Mouse (Mus musculus) MEL (cell line): ENCODE results near the gene Aff3. TPM values are rescaled to one million over a fixed set of nuclear protein-coding genes. Genes with fewer than 3 reads are reported as not detected.
A peak's percentile ranks its signal among the peaks of the same experiment; 100 is the strongest.

ENCODE experiments used
- DNase-seq: peaks from one replicate; pipeline ENCODE4 v3.0.0; 2011; ENCODE audit warnings: low read depth, low spot score
- H3K27ac ChIP-seq: 2 replicates; pipeline ENCODE4 v1.5.1; 2012; ENCODE audit warnings: low read depth, mild to moderate bottlenecking, control low read depth, low read length, moderate library complexity; ENCODE audit not compliant: control insufficient read depth
- H3K27me3 ChIP-seq, 2 experiments: fragments of 150-350 bp in 1 of 2; sonication (generic) in 1 of 2; 2 replicates each; pipeline ENCODE4 v1.6.1; 2012; ENCODE audit warnings: low read length in 2 of 2, mild to moderate bottlenecking in 2 of 2, improper control_type of control experiment in 1 of 2, moderate library complexity in 1 of 2; ENCODE audit not compliant: insufficient read depth in 2 of 2, control insufficient read depth in 1 of 2
- H3K36me3 ChIP-seq, 2 experiments: 2 replicates each; pipeline ENCODE4 v1.6.1; 2012 to 2014; ENCODE audit warnings: low read length in 2 of 2, improper control_type of control experiment in 1 of 2, inconsistent platforms in 1 of 2, mild to moderate bottlenecking in 1 of 2; ENCODE audit not compliant: insufficient read depth in 2 of 2, control insufficient read depth in 1 of 2
- H3K4me1 ChIP-seq, 2 experiments: fragments of 150-350 bp in 1 of 2; sonication (generic) in 1 of 2; 2 replicates each; pipeline ENCODE4 v1.6.1; 2012; ENCODE audit warnings: low read length in 2 of 2, improper control_type of control experiment in 1 of 2, mild to moderate bottlenecking in 1 of 2; ENCODE audit not compliant: insufficient read depth in 2 of 2, control insufficient read depth in 1 of 2
- H3K4me3 ChIP-seq, 2 experiments: fragments of 150-350 bp in 1 of 2; sonication (generic) in 1 of 2; 2 replicates each; pipeline ENCODE4 v1.5.1; 2012; ENCODE audit warnings: low read depth in 2 of 2, low read length in 2 of 2, mild to moderate bottlenecking in 2 of 2, moderate library complexity in 2 of 2, control low read depth in 1 of 2, improper control_type of control experiment in 1 of 2; ENCODE audit not compliant: control insufficient read depth in 1 of 2, insufficient read depth in 1 of 2
- H3K79me2 ChIP-seq: 2 replicates; pipeline ENCODE4 v1.6.1; 2012; ENCODE audit warnings: mild to moderate bottlenecking, low read length, moderate library complexity; ENCODE audit not compliant: control insufficient read depth, poor library complexity, insufficient read depth
- H3K9ac ChIP-seq: 2 replicates; pipeline ENCODE4 v1.6.1; 2012; ENCODE audit warnings: low read depth, mild to moderate bottlenecking, control low read depth, low read length, moderate library complexity; ENCODE audit not compliant: control insufficient read depth, poor library complexity, severe bottlenecking
- H3K9me3 ChIP-seq: fragments of 150-350 bp; sonication (generic); replicated peaks from 2 replicates; pipeline ENCODE4 v1.6.1; 2012; ENCODE audit warnings: mild to moderate bottlenecking, low read length, improper control_type of control experiment, moderate library complexity; ENCODE audit not compliant: insufficient read depth
- BHLHE40 ChIP-seq: IDR thresholded peaks from 2 replicates; pipeline ENCODE4 v1.6.1; 2012; ENCODE audit warnings: low read depth, mild to moderate bottlenecking, inconsistent platforms, low read length, improper control_type of control experiment, borderline replicate concordance
- CHD1 ChIP-seq: IDR thresholded peaks from 2 replicates; pipeline ENCODE4 v1.6.1; 2012; ENCODE audit warnings: low read depth, mild to moderate bottlenecking, inconsistent platforms, low read length, improper control_type of control experiment
- CTCF ChIP-seq, 3 experiments: IDR thresholded peaks in 2 of 3; conservative IDR thresholded peaks in 1 of 3; 2 replicates each; pipeline ENCODE4 v1.5.1; 2011 to 2012; ENCODE audit warnings: low read length in 3 of 3, low read depth in 2 of 3, mild to moderate bottlenecking in 2 of 3, improper control_type of control experiment in 1 of 3, inconsistent platforms in 1 of 3, mixed read lengths in 1 of 3, moderate library complexity in 1 of 3; ENCODE audit not compliant: control insufficient read depth in 1 of 3, insufficient read depth in 1 of 3, poor library complexity in 1 of 3, severe bottlenecking in 1 of 3
- EP300 ChIP-seq, 2 experiments: IDR thresholded peaks; 2 replicates each; pipeline ENCODE4 v1.6.1; 2011; ENCODE audit warnings: improper control_type of control experiment in 2 of 2, low read length in 2 of 2, low read depth in 1 of 2, mild to moderate bottlenecking in 1 of 2
- ETS1 ChIP-seq: IDR thresholded peaks from 2 replicates; pipeline ENCODE4 v1.6.1; 2012; ENCODE audit warnings: low read depth, mild to moderate bottlenecking, inconsistent platforms, low read length, improper control_type of control experiment, moderate library complexity
- GABPA ChIP-seq: IDR thresholded peaks from 2 replicates; pipeline ENCODE4 v1.6.1; 2012; ENCODE audit warnings: low read depth, mild to moderate bottlenecking, inconsistent platforms, low read length, improper control_type of control experiment, moderate library complexity
- GATA1 ChIP-seq: IDR thresholded peaks from 2 replicates; pipeline ENCODE4 v1.6.1; 2011; ENCODE audit warnings: low read depth, low read length, improper control_type of control experiment
- JUND ChIP-seq: IDR thresholded peaks from 2 replicates; pipeline ENCODE4 v1.6.1; 2011; ENCODE audit warnings: low read depth, mild to moderate bottlenecking, improper control_type of control experiment, low read length
- KAT2A ChIP-seq: conservative IDR thresholded peaks from 2 replicates; pipeline ENCODE4 v1.6.1; 2012; ENCODE audit warnings: low read depth, low read length, improper control_type of control experiment, inconsistent platforms
- MAX ChIP-seq: IDR thresholded peaks from 2 replicates; pipeline ENCODE4 v1.6.1; 2011; ENCODE audit warnings: low read length, improper control_type of control experiment
- MEF2A ChIP-seq: IDR thresholded peaks from 2 replicates; pipeline ENCODE4 v1.6.1; 2014; ENCODE audit warnings: low read depth, mild to moderate bottlenecking, inconsistent platforms, low read length, improper control_type of control experiment; ENCODE audit not compliant: poor library complexity, insufficient replicate concordance, severe bottlenecking; ENCODE audit errors: extremely low read depth
- MXI1 ChIP-seq: IDR thresholded peaks from 2 replicates; pipeline ENCODE4 v1.6.1; 2011; ENCODE audit warnings: mild to moderate bottlenecking, low read depth, low read length, improper control_type of control experiment
- MYB ChIP-seq: IDR thresholded peaks from 2 replicates; pipeline ENCODE4 v1.6.1; 2011; ENCODE audit warnings: mild to moderate bottlenecking, low read depth, low read length, improper control_type of control experiment
- MYC ChIP-seq: IDR thresholded peaks from 2 replicates; pipeline ENCODE4 v1.6.1; 2011; ENCODE audit warnings: low read depth, mild to moderate bottlenecking, low read length, improper control_type of control experiment, moderate library complexity
- NRF1 ChIP-seq: IDR thresholded peaks from 2 replicates; pipeline ENCODE4 v1.6.1; 2014; ENCODE audit warnings: low read depth, mild to moderate bottlenecking, inconsistent platforms, low read length, improper control_type of control experiment, moderate library complexity; ENCODE audit not compliant: poor library complexity, insufficient read depth, severe bottlenecking
- POLR2A ChIP-seq, 2 experiments: IDR thresholded peaks; 2 replicates each; pipeline ENCODE4 v1.6.1; 2011 to 2012; ENCODE audit warnings: low read length in 2 of 2, mild to moderate bottlenecking in 2 of 2, control low read depth in 1 of 2, improper control_type of control experiment in 1 of 2, low read depth in 1 of 2, moderate library complexity in 1 of 2; ENCODE audit not compliant: control insufficient read depth in 1 of 2, insufficient read depth in 1 of 2, poor library complexity in 1 of 2
- POLR2AphosphoS2 ChIP-seq: IDR thresholded peaks from 2 replicates; pipeline ENCODE4 v1.6.1; 2011; ENCODE audit warnings: low read length, improper control_type of control experiment
- POLR2AphosphoS5 ChIP-seq: IDR thresholded peaks from 2 replicates; pipeline ENCODE4 v1.6.1; 2012; ENCODE audit warnings: low read depth, borderline replicate concordance, mild to moderate bottlenecking, inconsistent platforms, low read length, moderate library complexity, mixed read lengths
- RAD21 ChIP-seq: IDR thresholded peaks from 2 replicates; pipeline ENCODE4 v1.6.1; 2011; ENCODE audit warnings: mild to moderate bottlenecking, low read depth, low read length, improper control_type of control experiment
- RCOR1 ChIP-seq: IDR thresholded peaks from 2 replicates; pipeline ENCODE4 v1.6.1; 2012; ENCODE audit warnings: low read depth, mild to moderate bottlenecking, inconsistent platforms, low read length, improper control_type of control experiment
- TAL1 ChIP-seq: IDR thresholded peaks from 2 replicates; pipeline ENCODE4 v1.6.1; 2012; ENCODE audit warnings: mild to moderate bottlenecking, inconsistent platforms, low read length, moderate library complexity, mixed read lengths
- TBP ChIP-seq: IDR thresholded peaks from 2 replicates; pipeline ENCODE4 v1.8.0; 2011; ENCODE audit warnings: low read depth, low read length, improper control_type of control experiment
- USF1 ChIP-seq: IDR thresholded peaks from 2 replicates; pipeline ENCODE4 v1.6.1; 2014; ENCODE audit warnings: low read depth, mild to moderate bottlenecking, inconsistent platforms, low read length, improper control_type of control experiment, moderate library complexity
- ZC3H11A ChIP-seq: IDR thresholded peaks from 2 replicates; pipeline ENCODE4 v1.6.1; 2012; ENCODE audit warnings: low read depth, mild to moderate bottlenecking, inconsistent platforms, low read length, improper control_type of control experiment
- ZKSCAN1 ChIP-seq: IDR thresholded peaks from 2 replicates; pipeline ENCODE4 v1.6.1; 2012; ENCODE audit warnings: low read depth, mild to moderate bottlenecking, inconsistent platforms, low read length, improper control_type of control experiment, moderate library complexity
- ZMIZ1 ChIP-seq: IDR thresholded peaks from 2 replicates; pipeline ENCODE4 v1.6.1; 2012; ENCODE audit warnings: low read depth, mild to moderate bottlenecking, inconsistent platforms, low read length, improper control_type of control experiment, moderate library complexity
- ZNF384 ChIP-seq: IDR thresholded peaks from 2 replicates; pipeline ENCODE4 v1.6.1; 2012; ENCODE audit warnings: low read depth, mild to moderate bottlenecking, inconsistent platforms, low read length, improper control_type of control experiment
- polyA plus RNA-seq, 2 experiments: library from polyadenylated mRNA; stranded (reverse) in 1 of 2; unstranded in 1 of 2; fragments of >175 nt in 1 of 2; fragments of >200 nt in 1 of 2; gene quantifications; 2 replicates each; pipeline versions ENCODE4 v1.2.1 to v1.2.4; 2012; ENCODE audit warnings: low replicate concordance in 2 of 2, low read depth in 1 of 2; ENCODE audit not compliant: insufficient read length in 2 of 2, insufficient read depth in 1 of 2, missing spikeins in 1 of 2
- total RNA-seq: library from RNA; depleted of rRNA; stranded (reverse); fragments of 300-350 nt; gene quantifications from 2 replicates; pipeline ENCODE4 v1.2.3, GENCODE M21; 2012

Aff3 gene
- total and polyA plus RNA-seq, 3 experiments, result 18.5 to 41.1 (median 25.4) TPM

DNA sequence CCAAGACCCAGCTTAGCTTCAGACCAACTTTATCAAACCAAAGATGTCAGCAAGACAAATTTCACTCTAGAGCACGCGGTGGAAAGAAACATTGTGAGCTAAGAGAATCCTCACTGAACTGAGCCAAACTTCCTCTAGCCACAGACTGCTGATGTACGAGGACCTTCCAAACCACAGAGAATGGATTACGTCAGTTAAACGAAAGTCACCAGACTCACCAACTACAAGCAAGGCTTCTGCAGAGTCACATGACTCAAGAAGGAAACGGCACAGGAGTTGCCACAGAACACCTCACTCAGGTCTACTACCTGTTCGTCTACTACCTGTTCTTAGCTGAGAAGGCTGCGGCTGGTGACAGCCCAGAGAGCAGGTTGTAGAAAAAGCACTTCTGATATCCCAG, 107.1 kb downstream of the Aff3 start:
- H3K36me3 ChIP-seq, result peaks cover 0 to 2% of the 10 kb centered on the region in 2 experiments; a peak in 1 of 4 replicates
- DNase-seq, result no peak
- no peaks in the 10 kb centered on the region for H3K27me3 ChIP-seq
- no peak for TF ChIP-seq POLR2A (IDR thresholded peaks at IDR 0.05; ENCODE audit: control insufficient read depth in 1 of 2, insufficient read depth in 1 of 2, low read depth in 1 of 2, low read length in 2 of 2, poor library complexity in 1 of 2)
- TF ChIP-seq USF1, result peak; percentile 21; the same call in 1 of the 2 replicates
- H3K9me3 ChIP-seq, result no peaks in the 10 kb centered on the region
- H3K4me1 ChIP-seq, result no peaks in the 10 kb centered on the region; a peak in 1 of 4 replicates
- H3K27ac ChIP-seq, result no peak overlapping the region
- no peak overlapping the region for H3K4me3 ChIP-seq
- H3K9ac ChIP-seq, result no peak overlapping the region
- H3K79me2 ChIP-seq, result no peaks in the 10 kb centered on the region

DNA sequence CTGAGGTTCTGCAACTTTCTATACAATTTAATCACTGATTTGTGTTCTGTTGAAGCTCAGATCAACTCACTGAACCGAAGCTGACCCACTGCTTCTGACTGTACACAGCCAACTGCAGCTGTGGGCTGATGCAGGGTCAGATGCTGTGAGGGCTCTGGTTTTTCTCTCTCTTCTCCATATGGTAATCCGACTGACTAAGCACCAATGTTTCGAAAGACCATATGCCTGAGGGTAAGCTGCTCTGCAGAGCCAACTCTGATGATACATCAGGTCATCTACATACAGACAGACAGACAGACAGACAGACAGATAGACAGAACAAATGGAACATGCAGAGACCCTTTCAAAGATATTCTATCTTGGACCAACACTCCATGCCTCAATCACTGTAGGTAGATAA, 110.2 kb downstream of the Aff3 start:
- no peaks in the 10 kb centered on the region for H3K79me2 ChIP-seq
- DNase-seq, result no peak
- no peak overlapping the region for H3K27ac ChIP-seq
- no peaks in the 10 kb centered on the region; a peak in 1 of 4 replicates for H3K36me3 ChIP-seq
- H3K27me3 ChIP-seq, result no peaks in the 10 kb centered on the region
- TF ChIP-seq NRF1 (no peak), BHLHE40 (no peak), TBP (no peak), POLR2AphosphoS5 (no peak), CHD1 (no peak), MAX (no peak), ZNF384 (no peak), GATA1 (no peak), KAT2A (no peak), RAD21 (no peak), ZKSCAN1 (no peak), MYB (no peak)
- no peak overlapping the region for H3K9ac ChIP-seq
- H3K4me1 ChIP-seq, result no peaks in the 10 kb centered on the region; a peak in 1 of 4 replicates
- H3K9me3 ChIP-seq, result no peaks in the 10 kb centered on the region
- H3K4me3 ChIP-seq, result no peak overlapping the region

DNA sequence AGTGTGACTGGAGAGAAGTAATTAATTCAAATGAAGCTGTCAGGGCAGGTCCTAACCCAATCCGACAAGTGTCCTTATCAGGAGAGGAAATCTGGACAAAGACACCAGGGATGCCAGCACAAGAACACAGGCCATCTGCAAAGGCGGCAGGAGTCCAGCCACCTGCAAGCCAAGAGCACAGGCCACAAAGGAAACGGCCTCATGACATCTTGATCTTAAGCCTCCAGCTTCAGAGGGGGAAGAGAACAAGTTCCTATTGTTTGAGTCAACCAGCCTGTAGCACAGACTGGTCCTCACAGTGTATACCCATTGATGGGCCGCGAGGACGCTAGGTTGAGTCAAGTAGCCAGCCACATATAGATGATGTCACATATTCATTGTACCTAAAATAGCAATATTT, 111.7 kb downstream of the Aff3 start:
- no peak overlapping the region for H3K4me3 ChIP-seq
- peaks cover 5 to 6% of the 10 kb centered on the region in 2 experiments; a peak in 2 of 4 replicates for H3K4me1 ChIP-seq
- TF ChIP-seq JUND, result no peak
- no peak for TF ChIP-seq ZC3H11A
- no peak for TF ChIP-seq RCOR1
- TF ChIP-seq ZMIZ1, result no peak
- TF ChIP-seq MYC, result no peak
- no peak for TF ChIP-seq RAD21
- TF ChIP-seq MXI1, result no peak
- no peak for TF ChIP-seq POLR2AphosphoS2
- no peak for TF ChIP-seq TAL1
- TF ChIP-seq MEF2A, result no peak
- no peak for TF ChIP-seq CTCF (IDR thresholded peaks at IDR 0.05 in 2 of 3, conservative IDR thresholded peaks at IDR 0.05 in 1 of 3; ENCODE audit: control insufficient read depth in 1 of 3, insufficient read depth in 1 of 3, low read depth in 2 of 3, low read length in 3 of 3, poor library complexity in 1 of 3, severe bottlenecking in 1 of 3)
- no peak for TF ChIP-seq ETS1
- no peak for TF ChIP-seq BHLHE40
- no peak for TF ChIP-seq GATA1
- TF ChIP-seq CHD1, result no peak
- no peak for TF ChIP-seq GABPA
- TF ChIP-seq POLR2A (IDR thresholded peaks at IDR 0.05; ENCODE audit: control insufficient read depth in 1 of 2, insufficient read depth in 1 of 2, low read depth in 1 of 2, low read length in 2 of 2, poor library complexity in 1 of 2), result no peak
- TF ChIP-seq EP300 (IDR thresholded peaks at IDR 0.05; ENCODE audit: low read depth in 1 of 2, low read length in 2 of 2), result no peak
- no peaks in the 10 kb centered on the region for H3K9me3 ChIP-seq
- H3K9ac ChIP-seq, result no peak overlapping the region
- no peaks in the 10 kb centered on the region for H3K27me3 ChIP-seq
- H3K36me3 ChIP-seq, result peaks cover 0 to 6% of the 10 kb centered on the region in 2 experiments; a peak in 3 of 4 replicates
- H3K79me2 ChIP-seq, result peaks cover 2% of the 10 kb centered on the region; the same call in 1 of the 2 replicates
- DNase-seq, result no peak
- H3K27ac ChIP-seq, result no peak overlapping the region
